ENCODE assay signal across 21 mouse cellular contexts in genomic region chr6:140874831-140875230, GRCm38 (mm10).
"Had no signal": no experiment of that assay in that cellular context is flagged by ENCODE, and none has a peak within 500 bp of the region (broad histone marks: within the 10 kb centered on the region; RNA-seq: fewer than 3 reads in every experiment).

No protein-coding gene starts in this region.

- H3K9me3 ChIP-seq: kidney, embryonic 15.5 days; liver, embryonic 12.5 days; liver, embryonic 15.5 days; lung, embryonic 15.5 days; midbrain, embryonic 12.5 days; midbrain, embryonic 15.5 days; neural tube, embryonic 13.5 days had no signal

- ATAC-seq: liver, embryonic 12.5 days; midbrain, embryonic 15.5 days had no signal

- DNase-seq: kidney, adult 11 months; kidney, adult 8-10 months; kidney, postnatal 10 days; kidney, postnatal 4 days; layer of hippocampus, adult 9-11 months; lung, adult 18-20 months; lung, postnatal 14 days; right cerebral cortex, postnatal 14 days; right cerebral cortex, postnatal 4 days; thymus, adult 2 months; thymus, postnatal 14 days; thymus, postnatal 4 days had no signal

- H3K27ac ChIP-seq: kidney, embryonic 15.5 days; liver, embryonic 12.5 days; liver, embryonic 15.5 days; lung, embryonic 15.5 days; macrophage; midbrain, embryonic 12.5 days; midbrain, embryonic 15.5 days; neural tube, embryonic 13.5 days; stomach, postnatal 0 days had no signal

- H3K9ac ChIP-seq: kidney, embryonic 15.5 days; liver, embryonic 12.5 days; liver, embryonic 15.5 days; lung, embryonic 15.5 days; midbrain, embryonic 12.5 days; midbrain, embryonic 15.5 days; neural tube, embryonic 13.5 days had no signal

- H3K4me3 ChIP-seq: kidney, embryonic 15.5 days; liver, embryonic 12.5 days; liver, embryonic 15.5 days; lung, embryonic 15.5 days; midbrain, embryonic 12.5 days; midbrain, embryonic 15.5 days; neural tube, embryonic 13.5 days had no signal

- H3K36me3 ChIP-seq: kidney, embryonic 15.5 days; liver, embryonic 12.5 days; liver, embryonic 15.5 days; lung, embryonic 15.5 days; midbrain, embryonic 12.5 days; midbrain, embryonic 15.5 days; neural tube, embryonic 13.5 days had no signal

- H3K4me2 ChIP-seq: kidney, embryonic 15.5 days; liver, embryonic 12.5 days; liver, embryonic 15.5 days; lung, embryonic 15.5 days; midbrain, embryonic 12.5 days; midbrain, embryonic 15.5 days; neural tube, embryonic 13.5 days had no signal

- H3K4me1 ChIP-seq: kidney, embryonic 15.5 days; liver, embryonic 12.5 days; liver, embryonic 15.5 days; lung, embryonic 15.5 days; midbrain, embryonic 12.5 days; midbrain, embryonic 15.5 days; neural tube, embryonic 13.5 days had no signal

- H3K27me3 ChIP-seq: kidney, embryonic 15.5 days; liver, embryonic 12.5 days; liver, embryonic 15.5 days; lung, embryonic 15.5 days; midbrain, embryonic 12.5 days; midbrain, embryonic 15.5 days; neural tube, embryonic 13.5 days had no signal
